Mouse (Mus musculus): ENCODE data around the gene Myo1b. TPM values are rescaled to one million over a fixed set of nuclear protein-coding genes. Genes with fewer than 3 reads are reported as not detected.

Gene Myo1b
- polyA plus RNA-seq, 1 experiment from 2014 or later: 55.7 TPM

DNA sequence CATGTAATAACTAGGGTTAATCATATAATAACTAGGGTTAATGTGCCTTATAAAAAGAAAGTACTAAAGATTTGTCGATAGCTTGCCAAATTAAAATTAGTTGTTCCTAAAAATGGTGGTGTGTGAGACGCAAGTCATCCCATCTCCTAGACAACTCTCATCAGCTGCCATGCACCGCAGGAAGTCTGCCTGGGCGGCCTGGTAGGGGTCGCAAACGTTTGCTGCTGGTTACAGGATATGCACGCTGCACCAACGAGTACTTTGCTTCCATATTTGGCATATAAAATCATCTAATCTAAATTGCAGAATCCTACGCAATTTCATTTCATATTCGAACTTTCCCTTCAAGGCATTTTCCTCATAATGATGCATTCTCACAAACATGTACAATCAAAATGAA is 107.0 kb downstream of the Myo1b start:
- no peak overlapping the region for H3K9ac ChIP-seq (replicated peaks)
- H3K4me3 ChIP-seq (replicated peaks): no peak overlapping the region
- H3K27ac ChIP-seq (replicated peaks): no peak overlapping the region
- no peaks in the 10 kb centered on the region for H3K27me3 ChIP-seq (replicated peaks)
- H3K9me3 ChIP-seq (replicated peaks): no peaks in the 10 kb centered on the region
- H3K4me2 ChIP-seq: no peak overlapping the region
- 82% methylated on average over 10 of the region's 10 CpGs for whole genome bisulfite sequencing
- H3K36me3 ChIP-seq: no peaks in the 10 kb centered on the region
- ATAC-seq (ENCODE audit: low FRiP score): no peak
- peaks cover 10% of the 10 kb centered on the region for H3K4me1 ChIP-seq

DNA sequence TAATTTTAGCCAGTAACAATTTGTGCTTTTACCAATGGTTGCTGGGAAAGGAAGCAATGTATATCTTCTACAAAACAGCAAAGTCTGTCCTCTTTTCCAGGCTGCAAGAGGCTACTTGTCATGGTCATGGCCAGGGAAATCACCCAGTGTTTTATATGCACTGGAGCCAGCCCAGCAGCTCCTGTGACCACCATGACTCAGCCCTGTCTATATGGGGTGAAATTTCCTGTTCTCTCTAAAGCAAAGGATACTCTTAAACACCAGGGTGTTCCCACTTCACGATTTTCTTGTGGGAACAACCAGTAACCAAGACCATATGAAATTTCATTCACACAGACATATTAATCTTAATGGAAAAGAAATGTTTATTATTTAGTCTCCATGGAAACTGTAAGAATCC is 107.6 kb downstream of the Myo1b start:
- Histone ChIP-seq H3K9ac (replicated peaks) (no peak overlapping the region), H3K4me2 (no peak overlapping the region), H3K27me3 (replicated peaks) (no peaks in the 10 kb centered on the region), H3K4me3 (replicated peaks) (no peak overlapping the region), H3K4me1 (peaks cover 14% of the 10 kb centered on the region), H3K36me3 (0 out of 2 replicates have a peak, but pooled peaks cover 2% of the 10 kb centered on the region), H3K9me3 (replicated peaks) (no peaks in the 10 kb centered on the region), H3K27ac (replicated peaks) (no peak overlapping the region)
- 82% methylated on average over 1 of the region's 1 CpGs for WGBS
- no peak for ATAC-seq (ENCODE audit: low FRiP score)

DNA sequence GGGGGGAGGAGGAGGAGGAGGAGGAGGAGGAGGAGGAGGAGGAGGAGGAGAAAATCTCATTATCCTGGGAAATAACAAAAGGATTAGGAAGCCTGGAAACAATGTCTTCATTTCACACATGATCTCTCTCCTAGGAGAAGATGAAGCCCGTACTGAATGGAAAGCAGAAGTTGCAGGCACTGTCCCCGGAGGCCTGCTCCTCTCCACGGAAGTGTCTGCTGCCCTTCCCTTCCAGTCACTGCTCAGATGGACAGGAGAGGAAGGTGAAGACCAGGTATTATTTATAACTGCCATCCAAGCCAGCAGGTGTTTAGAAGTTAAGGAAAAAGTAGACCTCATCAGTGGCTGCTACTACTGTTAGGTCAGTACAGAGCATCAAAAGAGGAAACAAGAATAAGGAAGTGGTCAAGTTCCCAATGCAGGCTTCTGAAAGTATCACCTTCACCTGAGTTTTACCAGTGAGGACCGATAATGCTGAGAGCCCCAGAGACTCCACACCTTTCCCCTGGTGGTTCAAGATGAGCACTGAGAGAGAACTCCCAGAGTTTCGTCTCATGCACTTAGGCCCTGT is 110.7 kb downstream of the Myo1b start:
- Histone ChIP-seq H3K4me1 (peaks cover 14% of the 10 kb centered on the region), H3K36me3 (0 out of 2 replicates have a peak, but pooled peaks cover 2% of the 10 kb centered on the region), H3K9me3 (replicated peaks) (no peaks in the 10 kb centered on the region), H3K27ac (replicated peaks) (0 out of 2 replicates have a peak overlapping the region, but pooled peaks have one; percentile 5), H3K27me3 (replicated peaks) (no peaks in the 10 kb centered on the region), H3K9ac (replicated peaks) (no peak overlapping the region), H3K4me3 (replicated peaks) (no peak overlapping the region), H3K4me2 (no peak overlapping the region)
- ATAC-seq (ENCODE audit: low FRiP score): no peak
- 48% methylated on average over 5 of the region's 5 CpGs for WGBS

DNA sequence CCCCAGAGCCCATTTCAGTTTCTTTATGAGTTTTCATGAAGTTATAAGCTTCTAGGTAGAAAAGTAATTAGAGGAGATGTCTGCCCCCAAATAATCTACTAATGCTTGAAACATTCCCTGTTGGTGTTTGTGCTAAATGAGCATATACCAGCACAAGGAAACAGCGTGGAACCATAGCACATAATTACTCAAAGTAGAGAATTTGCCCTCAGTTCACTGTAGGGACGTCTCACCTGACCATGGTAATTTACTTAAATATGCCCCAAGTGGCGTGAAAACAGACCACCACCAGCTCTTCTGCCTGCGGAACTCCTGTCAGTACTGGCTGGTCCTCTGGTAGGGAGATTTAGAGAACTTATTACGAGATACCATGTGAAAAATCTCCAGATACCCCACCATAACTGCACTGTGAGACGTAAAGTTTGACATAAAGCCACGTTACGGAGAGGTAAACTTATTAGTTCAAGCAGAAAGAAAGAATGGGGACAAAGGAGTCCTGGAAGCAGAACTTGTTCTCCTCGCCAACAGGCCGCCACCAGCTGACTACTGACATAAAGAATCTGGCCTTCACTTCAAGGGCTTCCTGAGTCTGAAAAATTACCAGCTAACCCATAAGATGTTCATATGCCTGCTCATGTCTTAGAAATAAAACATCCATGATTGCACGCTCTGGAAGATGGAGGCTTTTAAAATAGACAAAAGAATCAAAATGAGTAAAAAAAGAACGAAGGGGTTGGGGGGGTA is 111.4 kb downstream of the Myo1b start:
- 47% methylated on average over 11 of the region's 12 CpGs for WGBS
- peak overlapping the region; percentile 14 for H3K27ac ChIP-seq (replicated peaks)
- ATAC-seq (ENCODE audit: low FRiP score): peak; percentile 75
- H3K4me2 ChIP-seq: no peak overlapping the region
- 0 out of 2 replicates have a peak, but pooled peaks cover 2% of the 10 kb centered on the region for H3K36me3 ChIP-seq
- no peak overlapping the region for H3K4me3 ChIP-seq (replicated peaks)
- H3K4me1 ChIP-seq: peaks cover 14% of the 10 kb centered on the region
- H3K9ac ChIP-seq (replicated peaks): no peak overlapping the region
- H3K9me3 ChIP-seq (replicated peaks): no peaks in the 10 kb centered on the region
- no peaks in the 10 kb centered on the region for H3K27me3 ChIP-seq (replicated peaks)

DNA sequence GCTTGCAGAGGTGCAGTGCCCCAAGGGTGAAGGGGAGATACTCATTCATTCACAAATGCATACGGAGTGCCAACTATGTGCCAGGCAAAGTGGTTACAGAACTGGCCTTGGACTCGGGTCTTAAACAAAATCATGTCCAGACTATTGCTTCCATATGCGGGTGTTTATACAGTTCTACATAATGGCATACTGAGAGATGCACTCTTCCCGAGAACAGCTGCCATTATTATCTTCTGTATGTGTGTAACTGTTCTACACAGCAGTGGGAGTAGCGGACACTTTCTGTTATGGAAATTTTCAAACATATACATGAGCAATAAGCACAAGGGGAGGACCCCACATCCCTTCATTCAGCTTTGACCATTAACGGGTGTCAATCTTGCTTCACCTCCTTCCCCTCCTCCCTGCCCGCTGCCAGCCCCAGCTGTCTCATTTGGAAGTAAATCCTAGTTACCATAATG is 117.8 kb downstream of the Myo1b start:
- WGBS: 41% methylated on average over 7 of the region's 7 CpGs
- no peaks in the 10 kb centered on the region for H3K36me3 ChIP-seq
- H3K9me3 ChIP-seq (replicated peaks): no peaks in the 10 kb centered on the region
- no peak overlapping the region for H3K9ac ChIP-seq (replicated peaks)
- no peaks in the 10 kb centered on the region for H3K27me3 ChIP-seq (replicated peaks)
- no peak overlapping the region; the same call in 1 of the 2 replicates for H3K27ac ChIP-seq (replicated peaks)
- ATAC-seq (ENCODE audit: low FRiP score): peak; percentile 32; the same call in 1 of the 2 replicates
- H3K4me3 ChIP-seq (replicated peaks): no peak overlapping the region
- no peak overlapping the region for H3K4me2 ChIP-seq
- H3K4me1 ChIP-seq: peaks cover 7% of the 10 kb centered on the region; the same call in 1 of the 2 replicates

DNA sequence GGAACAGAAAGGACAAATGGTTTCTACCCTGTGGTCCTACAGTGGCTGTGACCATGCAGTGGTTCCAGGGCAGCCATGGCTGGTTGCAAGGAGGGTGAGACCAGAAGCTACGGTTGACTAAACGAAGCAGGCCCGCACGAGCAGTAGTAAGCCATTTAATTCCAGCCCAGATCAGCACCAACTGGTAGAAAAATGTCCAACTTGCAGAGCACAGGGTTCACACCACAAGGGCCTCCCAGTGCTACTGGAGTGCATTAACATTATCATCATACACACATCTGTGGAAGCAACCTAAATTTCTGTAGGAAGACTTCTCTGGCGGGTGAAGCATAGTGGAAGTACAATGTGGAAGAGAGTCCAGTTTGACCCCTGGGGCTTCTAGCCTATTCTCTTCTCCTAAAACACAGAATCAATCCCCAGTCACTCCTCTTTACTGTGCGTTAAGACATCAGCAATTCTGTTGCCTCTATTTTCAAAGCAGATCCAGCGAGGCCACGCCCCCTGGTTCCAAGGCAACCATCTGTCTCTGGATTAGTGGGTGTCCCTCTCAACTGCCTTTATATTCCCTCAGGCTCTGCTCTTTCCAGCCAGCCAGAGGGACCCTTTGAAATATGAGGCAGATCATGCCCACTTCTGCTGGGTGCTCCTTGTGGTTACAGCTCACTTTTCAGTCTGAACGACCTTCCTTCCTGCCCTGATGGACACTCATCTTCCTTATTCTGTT is 120.1 kb downstream of the Myo1b start:
- H3K4me3 ChIP-seq (replicated peaks): no peak overlapping the region
- peaks cover 6% of the 10 kb centered on the region; the same call in 1 of the 2 replicates for H3K36me3 ChIP-seq
- H3K4me2 ChIP-seq: no peak overlapping the region
- no peaks in the 10 kb centered on the region for H3K27me3 ChIP-seq (replicated peaks)
- WGBS: 60% methylated on average over 9 of the region's 9 CpGs
- H3K9ac ChIP-seq (replicated peaks): no peak overlapping the region
- H3K4me1 ChIP-seq: peaks cover 7% of the 10 kb centered on the region; the same call in 1 of the 2 replicates
- no peaks in the 10 kb centered on the region for H3K9me3 ChIP-seq (replicated peaks)
- ATAC-seq (ENCODE audit: low FRiP score): no peak
- H3K27ac ChIP-seq (replicated peaks): no peak overlapping the region

DNA sequence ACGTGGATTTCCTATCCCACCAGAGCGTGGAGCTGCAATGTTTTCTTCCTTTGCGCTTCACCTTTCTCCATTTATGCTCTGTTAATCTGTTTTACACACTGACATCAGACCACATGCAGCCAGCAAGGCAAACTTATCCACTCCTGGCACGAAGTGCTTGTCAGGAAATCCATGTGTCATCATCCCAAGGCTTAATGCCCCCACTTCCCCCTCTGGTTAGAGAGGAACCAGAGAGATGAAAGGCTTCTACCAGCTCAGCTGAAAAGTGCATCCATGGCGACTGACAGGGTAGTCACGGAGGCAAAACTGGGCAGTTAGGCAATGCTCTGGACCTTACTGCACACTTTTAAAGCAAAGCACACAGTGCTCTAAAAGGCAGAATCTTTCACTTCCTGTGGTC is 126.6 kb downstream of the Myo1b start:
- H3K9me3 ChIP-seq (replicated peaks): no peaks in the 10 kb centered on the region
- ATAC-seq (ENCODE audit: low FRiP score): no peak
- H3K4me2 ChIP-seq: no peak overlapping the region
- H3K4me3 ChIP-seq (replicated peaks): no peak overlapping the region
- 73% methylated on average over 6 of the region's 6 CpGs for WGBS
- H3K27ac ChIP-seq (replicated peaks): no peak overlapping the region
- no peak overlapping the region for H3K9ac ChIP-seq (replicated peaks)
- peaks cover 6% of the 10 kb centered on the region; the same call in 1 of the 2 replicates for H3K36me3 ChIP-seq
- H3K4me1 ChIP-seq: no peaks in the 10 kb centered on the region
- H3K27me3 ChIP-seq (replicated peaks): no peaks in the 10 kb centered on the region

DNA sequence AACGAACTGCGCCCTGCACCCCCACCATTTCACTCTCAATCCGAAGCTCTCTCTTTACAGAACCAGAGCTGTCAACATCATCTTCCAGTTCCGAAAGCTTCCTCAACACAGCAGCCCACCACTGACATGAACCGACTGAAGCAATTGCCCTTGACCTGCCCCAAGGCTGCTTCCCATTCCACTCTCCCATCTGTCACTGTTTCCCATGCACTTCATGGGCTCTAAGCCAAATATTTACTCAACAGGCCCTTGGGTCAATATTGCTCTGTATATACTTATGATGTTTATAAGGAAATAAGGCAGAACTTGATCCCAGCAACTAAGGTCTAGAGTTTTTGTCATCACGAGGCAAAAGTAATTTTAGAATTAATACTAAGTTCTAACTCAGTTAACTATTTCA is 133.8 kb downstream of the Myo1b start:
- Histone ChIP-seq H3K4me1 (no peaks in the 10 kb centered on the region), H3K36me3 (peaks cover 8% of the 10 kb centered on the region; the same call in 1 of the 2 replicates), H3K4me3 (replicated peaks) (no peak overlapping the region), H3K9ac (replicated peaks) (no peak overlapping the region), H3K4me2 (no peak overlapping the region), H3K9me3 (replicated peaks) (no peaks in the 10 kb centered on the region), H3K27ac (replicated peaks) (no peak overlapping the region), H3K27me3 (replicated peaks) (no peaks in the 10 kb centered on the region)
- ATAC-seq (ENCODE audit: low FRiP score): no peak
- WGBS: 73% methylated on average over 6 of the region's 6 CpGs

DNA sequence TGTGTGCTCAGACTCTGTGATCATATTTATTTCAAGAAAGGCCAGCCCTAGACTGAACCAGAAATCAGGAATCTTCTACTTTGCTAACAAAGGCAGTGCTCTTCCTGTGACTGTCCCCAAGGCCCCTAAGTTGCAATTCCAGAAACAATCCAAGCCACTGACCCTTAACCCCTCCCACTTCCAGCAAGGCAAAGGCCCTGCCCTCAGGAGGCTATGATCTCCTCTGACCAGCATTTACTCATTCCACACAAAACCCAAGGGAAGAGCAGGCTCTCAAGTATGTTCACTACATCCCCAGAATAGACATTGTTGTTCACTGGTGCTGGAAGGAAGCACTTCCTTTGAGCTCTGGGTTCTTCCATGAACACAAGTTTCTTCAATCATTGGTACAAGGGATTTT is 135.5 kb downstream of the Myo1b start:
- H3K4me2 ChIP-seq: no peak overlapping the region
- H3K36me3 ChIP-seq: peaks cover 18% of the 10 kb centered on the region
- no peaks in the 10 kb centered on the region for H3K27me3 ChIP-seq (replicated peaks)
- no peak overlapping the region for H3K4me3 ChIP-seq (replicated peaks)
- no peak for ATAC-seq (ENCODE audit: low FRiP score)
- H3K9ac ChIP-seq (replicated peaks): no peak overlapping the region
- H3K9me3 ChIP-seq (replicated peaks): no peaks in the 10 kb centered on the region
- no peak overlapping the region for H3K27ac ChIP-seq (replicated peaks)
- H3K4me1 ChIP-seq: no peaks in the 10 kb centered on the region

DNA sequence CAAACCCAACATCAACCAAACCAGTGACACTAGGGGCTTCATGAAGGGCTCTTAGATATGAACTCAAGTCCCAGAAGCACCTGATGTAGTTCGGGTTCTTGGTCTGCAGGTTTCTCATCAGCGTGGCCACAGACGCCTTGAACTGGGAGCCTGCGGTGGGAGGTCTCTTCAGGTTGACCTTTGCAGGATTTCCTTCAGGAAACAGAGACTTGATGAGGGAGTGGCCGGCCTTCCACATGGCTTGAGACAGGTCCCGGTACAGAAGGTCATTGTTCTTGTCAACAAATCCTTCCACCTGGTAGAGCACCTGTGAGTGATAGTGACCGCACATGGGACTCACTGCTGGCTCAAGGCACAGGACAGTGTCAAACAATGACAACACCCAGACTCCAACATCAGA is 137.6 kb downstream of the Myo1b start:
- H3K27me3 ChIP-seq (replicated peaks): no peaks in the 10 kb centered on the region
- no peak overlapping the region for H3K4me3 ChIP-seq (replicated peaks)
- ATAC-seq (ENCODE audit: low FRiP score): no peak
- peaks cover 29% of the 10 kb centered on the region for H3K36me3 ChIP-seq
- no peaks in the 10 kb centered on the region for H3K4me1 ChIP-seq
- H3K27ac ChIP-seq (replicated peaks): no peak overlapping the region
- WGBS: 89% methylated on average over 7 of the region's 7 CpGs
- no peaks in the 10 kb centered on the region for H3K9me3 ChIP-seq (replicated peaks)
- no peak overlapping the region for H3K4me2 ChIP-seq
- H3K9ac ChIP-seq (replicated peaks): no peak overlapping the region

DNA sequence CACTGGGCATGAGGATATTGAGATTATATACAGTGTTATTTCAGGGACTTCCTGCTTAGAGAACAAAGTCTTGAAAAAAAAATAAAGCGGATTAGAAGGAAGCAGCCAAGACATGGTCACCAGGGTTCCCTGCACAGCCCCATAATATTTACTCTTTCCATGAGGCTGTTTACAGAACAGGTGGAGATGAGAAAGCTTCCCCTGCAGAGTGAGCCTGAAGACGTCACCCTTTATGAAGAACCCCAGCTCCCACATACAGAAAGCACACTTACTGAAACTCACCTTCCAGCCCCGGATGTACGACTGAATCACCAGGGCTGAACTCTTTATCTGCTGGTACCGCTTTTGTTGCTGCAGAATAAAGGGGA is 145.4 kb downstream of the Myo1b start:
- H3K4me3 ChIP-seq (replicated peaks): no peak overlapping the region
- H3K4me2 ChIP-seq: no peak overlapping the region
- no peak overlapping the region for H3K9ac ChIP-seq (replicated peaks)
- no peaks in the 10 kb centered on the region for H3K9me3 ChIP-seq (replicated peaks)
- WGBS: 89% methylated on average over 5 of the region's 5 CpGs
- ATAC-seq (ENCODE audit: low FRiP score): no peak
- no peaks in the 10 kb centered on the region for H3K27me3 ChIP-seq (replicated peaks)
- no peak overlapping the region for H3K27ac ChIP-seq (replicated peaks)
- peaks cover 51% of the 10 kb centered on the region for H3K36me3 ChIP-seq
- no peaks in the 10 kb centered on the region for H3K4me1 ChIP-seq
